Mouse (Mus musculus) stomach, postnatal 0 days (tissue): ENCODE results near the gene Ubl3.

Experiments used
- CTCF ChIP-seq: IDR thresholded peaks from 2 replicates; pipeline ENCODE4 v1.5.1; 2016; ENCODE audit warnings: antibody characterized with exemption, low read depth, mild to moderate bottlenecking, moderate library complexity
- EP300 ChIP-seq: optimal IDR thresholded peaks from 2 replicates; pipeline ENCODE3; 2016; ENCODE audit warnings: antibody characterized with exemption

DNA sequence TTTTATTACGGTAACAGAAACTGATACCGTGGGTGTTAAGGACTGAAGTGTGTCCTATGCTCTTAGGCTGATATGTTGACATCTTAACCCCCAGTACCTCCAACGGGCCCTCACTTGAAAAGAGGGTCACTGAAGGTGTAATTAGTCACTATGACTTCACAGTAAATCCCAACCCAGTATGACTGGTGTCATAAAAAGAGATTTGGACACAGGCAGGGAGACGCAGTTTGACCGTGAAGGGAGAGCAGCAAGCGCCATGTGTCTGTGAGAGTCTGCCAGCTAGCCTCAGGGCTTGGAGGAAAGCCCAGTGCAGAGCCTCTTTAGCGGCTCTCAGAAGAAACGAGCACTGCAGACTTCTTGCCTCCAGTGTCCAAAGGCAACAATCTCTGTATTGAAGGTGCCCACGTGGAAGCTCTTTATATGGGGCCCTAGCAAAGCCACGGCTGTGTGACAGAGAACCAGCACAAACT lies 62.8 kb downstream of the Ubl3 start:
- TF ChIP-seq EP300 = no peak
- no peak for TF ChIP-seq CTCF
